Mouse (Mus musculus): Measurements from ENCODE around the gene Sh3glb2. TPM values are rescaled to one million over a fixed set of nuclear protein-coding genes. Genes with fewer than 3 reads are reported as not detected.

The Sh3glb2 gene
- polyA plus RNA-seq, 1 experiment from 2014 or later, result 69.4 TPM

GRCm38 (mm10) chr2:30316136-30316535 is 43.0 kb downstream of the Sh3glb2 start:
- ATAC-seq (replicated peaks; ENCODE audit: low FRiP score), result no peak
- Histone ChIP-seq H3K4me1 (replicated peaks; ENCODE audit: control insufficient read depth, insufficient read depth, low read length) (no peaks in the 10 kb centered on the region), H3K4me2 (ENCODE audit: low read depth, low read length, severe bottlenecking) (no peak overlapping the region), H3K36me3 (ENCODE audit: control insufficient read depth, insufficient read depth, low read length) (peaks cover 13% of the 10 kb centered on the region), H3K9ac (ENCODE audit: low read length) (no peak overlapping the region), H3K27me3 (ENCODE audit: control insufficient read depth, insufficient read depth, low read length) (no peaks in the 10 kb centered on the region), H3K27ac (ENCODE audit: low read depth, low read length) (no peak overlapping the region), H3K9me3 (ENCODE audit: control insufficient read depth, low read length) (no peaks in the 10 kb centered on the region), H3K4me3 (ENCODE audit: low read depth, low read length) (no peak overlapping the region)
- 96% methylated on average over 4 of the region's 4 CpGs for WGBS
- no peak for DNase-seq (ENCODE audit: low spot score)

DNA sequence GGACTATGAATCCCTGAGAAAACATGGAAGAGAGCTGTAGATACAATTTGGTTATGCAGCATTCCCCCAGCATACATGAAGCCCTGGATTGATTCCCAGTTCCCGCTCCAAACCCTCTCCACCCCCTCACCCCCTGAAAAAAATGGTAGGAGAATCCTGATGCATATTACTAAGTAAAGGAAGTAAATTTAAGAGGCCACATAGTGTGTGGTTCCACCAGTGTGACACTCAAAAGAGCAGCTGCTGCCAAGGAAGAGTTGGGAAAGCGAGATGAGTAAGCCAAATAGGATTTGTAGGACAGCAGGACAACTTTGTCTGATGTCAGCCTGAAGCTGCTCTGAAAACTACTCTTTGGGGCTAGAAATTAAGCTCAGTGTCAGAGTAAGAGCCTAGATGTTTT is 47.7 kb downstream of the Sh3glb2 start:
- Histone ChIP-seq H3K4me3 (ENCODE audit: low read depth, low read length) (no peak overlapping the region), H3K9me3 (ENCODE audit: control insufficient read depth, low read length) (no peaks in the 10 kb centered on the region), H3K36me3 (ENCODE audit: control insufficient read depth, insufficient read depth, low read length) (peaks cover 26% of the 10 kb centered on the region), H3K4me1 (replicated peaks; ENCODE audit: control insufficient read depth, insufficient read depth, low read length) (no peaks in the 10 kb centered on the region), H3K27me3 (ENCODE audit: control insufficient read depth, insufficient read depth, low read length) (no peaks in the 10 kb centered on the region), H3K4me2 (ENCODE audit: low read depth, low read length, severe bottlenecking) (no peak overlapping the region), H3K27ac (ENCODE audit: low read depth, low read length) (no peak overlapping the region), H3K9ac (ENCODE audit: low read length) (no peak overlapping the region)
- WGBS, result 95% methylated on average over 2 of the region's 2 CpGs
- ATAC-seq (replicated peaks; ENCODE audit: low FRiP score), result no peak
- DNase-seq (ENCODE audit: low spot score), result no peak

- Histone ChIP-seq H3K9me3 (ENCODE audit: control insufficient read depth, low read length) (no peaks in the 10 kb centered on the region), H3K4me2 (ENCODE audit: low read depth, low read length, severe bottlenecking) (no peak overlapping the region), H3K27me3 (ENCODE audit: control insufficient read depth, insufficient read depth, low read length) (no peaks in the 10 kb centered on the region), H3K36me3 (ENCODE audit: control insufficient read depth, insufficient read depth, low read length) (peaks cover 30% of the 10 kb centered on the region), H3K27ac (ENCODE audit: low read depth, low read length) (no peak overlapping the region), H3K9ac (ENCODE audit: low read length) (no peak overlapping the region), H3K4me1 (replicated peaks; ENCODE audit: control insufficient read depth, insufficient read depth, low read length) (no peaks in the 10 kb centered on the region), H3K4me3 (ENCODE audit: low read depth, low read length) (no peak overlapping the region)
- ATAC-seq (replicated peaks; ENCODE audit: low FRiP score), result no peak
- 95% methylated on average over 3 of the region's 3 CpGs for WGBS
- no peak for DNase-seq (ENCODE audit: low spot score)
These were observed 49.8 kb downstream of the Sh3glb2 start for GRCm38 (mm10) chr2:30309351-30309750.

DNA sequence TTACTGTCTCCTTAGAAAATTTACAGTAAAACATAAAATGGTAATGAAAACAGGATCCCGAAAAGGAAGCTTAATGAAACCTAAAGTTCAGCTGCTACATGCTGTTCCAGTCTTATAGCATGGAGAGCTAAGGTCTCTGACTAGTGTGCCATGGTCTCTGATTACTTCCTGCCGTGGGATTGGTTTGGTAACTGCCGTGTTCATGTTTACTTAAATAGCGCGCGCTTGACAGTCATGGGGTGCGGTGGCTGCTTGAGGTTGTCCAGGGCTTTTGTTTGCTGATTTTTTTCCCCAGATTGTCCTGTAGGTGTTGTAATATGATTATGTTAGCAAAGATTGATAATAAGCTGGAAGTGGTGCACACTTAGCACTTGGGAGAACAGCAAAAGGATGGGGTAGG is 53.0 kb downstream of the Sh3glb2 start:
- Histone ChIP-seq H3K9me3 (ENCODE audit: control insufficient read depth, low read length) (no peaks in the 10 kb centered on the region), H3K4me1 (replicated peaks; ENCODE audit: control insufficient read depth, insufficient read depth, low read length) (no peaks in the 10 kb centered on the region), H3K27me3 (ENCODE audit: control insufficient read depth, insufficient read depth, low read length) (no peaks in the 10 kb centered on the region), H3K9ac (ENCODE audit: low read length) (no peak overlapping the region), H3K4me2 (ENCODE audit: low read depth, low read length, severe bottlenecking) (no peak overlapping the region), H3K36me3 (ENCODE audit: control insufficient read depth, insufficient read depth, low read length) (peaks cover 31% of the 10 kb centered on the region), H3K4me3 (ENCODE audit: low read depth, low read length) (no peak overlapping the region), H3K27ac (ENCODE audit: low read depth, low read length) (no peak overlapping the region)
- WGBS, result 97% methylated on average over 7 of the region's 7 CpGs
- ATAC-seq (replicated peaks; ENCODE audit: low FRiP score) (no peak), DNase-seq (ENCODE audit: low spot score) (no peak)

- H3K27ac ChIP-seq (ENCODE audit: low read depth, low read length), result no peak overlapping the region
- H3K27me3 ChIP-seq (ENCODE audit: control insufficient read depth, insufficient read depth, low read length), result no peaks in the 10 kb centered on the region
- no peaks in the 10 kb centered on the region for H3K4me1 ChIP-seq (replicated peaks; ENCODE audit: control insufficient read depth, insufficient read depth, low read length)
- ATAC-seq (replicated peaks; ENCODE audit: low FRiP score) (no peak), DNase-seq (ENCODE audit: low spot score) (no peak)
- peaks cover 22% of the 10 kb centered on the region for H3K36me3 ChIP-seq (ENCODE audit: control insufficient read depth, insufficient read depth, low read length)
- WGBS, result 88% methylated on average over 5 of the region's 5 CpGs
- H3K4me2 ChIP-seq (ENCODE audit: low read depth, low read length, severe bottlenecking), result no peak overlapping the region
- H3K9me3 ChIP-seq (ENCODE audit: control insufficient read depth, low read length), result no peaks in the 10 kb centered on the region
- no peak overlapping the region for H3K9ac ChIP-seq (ENCODE audit: low read length)
- no peak overlapping the region for H3K4me3 ChIP-seq (ENCODE audit: low read depth, low read length)
These were observed 59.2 kb downstream of the Sh3glb2 start for GRCm38 (mm10) chr2:30299966-30300365.

- Histone ChIP-seq H3K4me3 (ENCODE audit: low read depth, low read length) (no peak overlapping the region), H3K4me2 (ENCODE audit: low read depth, low read length, severe bottlenecking) (no peak overlapping the region), H3K27ac (ENCODE audit: low read depth, low read length) (no peak overlapping the region), H3K27me3 (ENCODE audit: control insufficient read depth, insufficient read depth, low read length) (no peaks in the 10 kb centered on the region), H3K9ac (ENCODE audit: low read length) (no peak overlapping the region), H3K36me3 (ENCODE audit: control insufficient read depth, insufficient read depth, low read length) (peaks cover 18% of the 10 kb centered on the region), H3K9me3 (ENCODE audit: control insufficient read depth, low read length) (no peaks in the 10 kb centered on the region), H3K4me1 (replicated peaks; ENCODE audit: control insufficient read depth, insufficient read depth, low read length) (no peaks in the 10 kb centered on the region)
- ATAC-seq (replicated peaks; ENCODE audit: low FRiP score) (no peak), DNase-seq (ENCODE audit: low spot score) (no peak)
- 75% methylated on average over 3 of the region's 3 CpGs for WGBS
These were observed 59.6 kb downstream of the Sh3glb2 start for GRCm38 (mm10) chr2:30299525-30299924.

Small RNA genes lying within 50 kb of the gene (microRNA-seq; reads per million reads assigned to microRNA genes)
- not detected for gene Gm47292 (ENCODE audit: insufficient number of aligned reads)

Other genes with a start within 250 kb of the Sh3glb2 start
- gene Zer1, start 234.8 kb downstream of the Sh3glb2 start, polyA plus RNA-seq (2014; fragmentation: Nextera tagmentation; extraction: Ambion mirVana), result 8.0 and 8.1 TPM in 2 replicates
- gene Tbc1d13, start 225.6 kb downstream of the Sh3glb2 start, polyA plus RNA-seq (2014; fragmentation: Nextera tagmentation; extraction: Ambion mirVana), result 11.6 and 15.2 TPM in 2 replicates
- gene Endog, start 187.8 kb downstream of the Sh3glb2 start, polyA plus RNA-seq (2014; fragmentation: Nextera tagmentation; extraction: Ambion mirVana), result 14.4 and 16.4 TPM in 2 replicates
- 79.7 and 81.7 TPM in 2 replicates for gene Spout1, start 180.9 kb downstream of the Sh3glb2 start, polyA plus RNA-seq (2014; fragmentation: Nextera tagmentation; extraction: Ambion mirVana)
- 8.4 and 9.6 TPM in 2 replicates for gene Kyat1, start 153.5 kb downstream of the Sh3glb2 start, polyA plus RNA-seq (2014; fragmentation: Nextera tagmentation; extraction: Ambion mirVana)
- gene Lrrc8a, start 121.6 kb downstream of the Sh3glb2 start, polyA plus RNA-seq (2014; fragmentation: Nextera tagmentation; extraction: Ambion mirVana), result 50.7 and 54.5 TPM in 2 replicates
- 0.20 and 0.28 TPM in 2 replicates for gene Gm28035, start 118.8 kb downstream of the Sh3glb2 start, polyA plus RNA-seq (2014; fragmentation: Nextera tagmentation; extraction: Ambion mirVana)
- gene Phyhd1, start 93.1 kb downstream of the Sh3glb2 start, polyA plus RNA-seq (2014; fragmentation: Nextera tagmentation; extraction: Ambion mirVana), result 3.8 and 3.9 TPM in 2 replicates
- not detected in 2 replicates for gene Gm28038, start 78.3 kb downstream of the Sh3glb2 start, polyA plus RNA-seq (2014; fragmentation: Nextera tagmentation; extraction: Ambion mirVana)
- 26.2 and 26.3 TPM in 2 replicates for gene Dolk, start 73.0 kb downstream of the Sh3glb2 start, polyA plus RNA-seq (2014; fragmentation: Nextera tagmentation; extraction: Ambion mirVana)
- 65.8 and 67.0 TPM in 2 replicates for gene Nup188, start 72.9 kb downstream of the Sh3glb2 start, polyA plus RNA-seq (2014; fragmentation: Nextera tagmentation; extraction: Ambion mirVana)
- gene Miga2, start 4.9 kb upstream of the Sh3glb2 start, polyA plus RNA-seq (2014; fragmentation: Nextera tagmentation; extraction: Ambion mirVana), result 26.3 and 26.6 TPM in 2 replicates
- 47.9 and 53.6 TPM in 2 replicates for gene Dolpp1, start 32.9 kb upstream of the Sh3glb2 start, polyA plus RNA-seq (2014; fragmentation: Nextera tagmentation; extraction: Ambion mirVana)
- 25.8 and 30.0 TPM in 2 replicates for gene Crat, start 56.5 kb upstream of the Sh3glb2 start, polyA plus RNA-seq (2014; fragmentation: Nextera tagmentation; extraction: Ambion mirVana)
- 90.0 and 94.5 TPM in 2 replicates for gene Ptpa, start 56.7 kb upstream of the Sh3glb2 start, polyA plus RNA-seq (2014; fragmentation: Nextera tagmentation; extraction: Ambion mirVana)
- 3.7 and 8.5 TPM in 2 replicates for gene Ier5l, start 114.9 kb upstream of the Sh3glb2 start, polyA plus RNA-seq (2014; fragmentation: Nextera tagmentation; extraction: Ambion mirVana)
- 0.57 and 0.71 TPM in 2 replicates for gene Cstad, start 235.7 kb upstream of the Sh3glb2 start, polyA plus RNA-seq (2014; fragmentation: Nextera tagmentation; extraction: Ambion mirVana)